Mouse (Mus musculus) midbrain, embryonic 12.5 days (tissue): ENCODE data around the gene Pvr. TPM values are rescaled to one million over a fixed set of nuclear protein-coding genes. Genes with fewer than 3 reads are reported as not detected.

Experiments used
- ATAC-seq: fragments of 200-750 bp; cut with Nextera tagmentation; 2 replicates; pipeline ENCODE4 v1.8.0; 2017; ENCODE audit warnings: low read depth, moderate TSS enrichment, moderate library complexity; ENCODE audit not compliant: low FRiP score
- H3K27ac ChIP-seq: fragments of 300-500 bp; sonication (generic); replicated peaks from 2 replicates; pipeline ENCODE4 v1.5.1; 2016; ENCODE audit warnings: mild to moderate bottlenecking
- H3K27me3 ChIP-seq: fragments of 300-500 bp; sonication (generic); 2 replicates; pipeline ENCODE4 v1.6.1; 2016; ENCODE audit warnings: mild to moderate bottlenecking
- H3K36me3 ChIP-seq: fragments of 300-500 bp; sonication (generic); 2 replicates; pipeline ENCODE4 v1.6.1; 2016
- H3K4me1 ChIP-seq: fragments of 300-500 bp; sonication (generic); 2 replicates; pipeline ENCODE4 v1.6.1; 2016
- H3K4me2 ChIP-seq: fragments of 300-500 bp; sonication (generic); replicated peaks from 2 replicates; pipeline ENCODE4 v1.6.1; 2016; ENCODE audit warnings: mild to moderate bottlenecking, moderate library complexity
- H3K4me3 ChIP-seq: fragments of 300-500 bp; sonication (generic); 2 replicates; pipeline ENCODE4 v1.5.1; 2016; ENCODE audit warnings: mild to moderate bottlenecking
- H3K9ac ChIP-seq: fragments of 300-500 bp; sonication (generic); replicated peaks from 2 replicates; pipeline ENCODE4 v1.6.1; 2016; ENCODE audit warnings: mild to moderate bottlenecking, moderate library complexity
- H3K9me3 ChIP-seq: fragments of 300-500 bp; sonication (generic); 2 replicates; pipeline ENCODE4 v1.6.1; 2016; ENCODE audit warnings: mild to moderate bottlenecking
- WGBS: fragments of 180-500 bp; shearing (Covaris S2); methylation state at CpG from one replicate; pipeline ENCODE4 v1.1.7; 2016; 5-methylcytosine and 5-hydroxymethylcytosine counted together
- polyA plus RNA-seq: library from polyadenylated mRNA; unstranded; fragments of >200 nt; fragmentation: Nextera tagmentation; extraction: Ambion mirVana; gene quantifications from 2 replicates; pipeline ENCODE4 v1.2.1, GENCODE M21; 2016

The Pvr gene
- polyA plus RNA-seq, 1 experiment from 2014 or later = 3.4 TPM

GRCm38 (mm10) chr7:19865246-19866036 lies 55.5 kb downstream of the Pvr start:
- Histone ChIP-seq H3K36me3 (no peaks in the 10 kb centered on the region), H3K4me2 (no peak overlapping the region), H3K4me1 (no peaks in the 10 kb centered on the region), H3K9ac (no peak overlapping the region), H3K4me3 (no peak overlapping the region), H3K9me3 (no peaks in the 10 kb centered on the region), H3K27ac (no peak overlapping the region), H3K27me3 (no peaks in the 10 kb centered on the region)
- WGBS = 85% methylated on average over 8 of the region's 8 CpGs
- ATAC-seq = no peak

GRCm38 (mm10) chr7:19864241-19864640 lies 56.7 kb downstream of the Pvr start:
- Histone ChIP-seq H3K27ac (no peak overlapping the region), H3K36me3 (no peaks in the 10 kb centered on the region), H3K9ac (no peak overlapping the region), H3K4me1 (no peaks in the 10 kb centered on the region), H3K9me3 (no peaks in the 10 kb centered on the region), H3K4me3 (no peak overlapping the region), H3K27me3 (no peaks in the 10 kb centered on the region), H3K4me2 (no peak overlapping the region)
- ATAC-seq = no peak
- 36% methylated on average over 2 of the region's 2 CpGs for WGBS

DNA sequence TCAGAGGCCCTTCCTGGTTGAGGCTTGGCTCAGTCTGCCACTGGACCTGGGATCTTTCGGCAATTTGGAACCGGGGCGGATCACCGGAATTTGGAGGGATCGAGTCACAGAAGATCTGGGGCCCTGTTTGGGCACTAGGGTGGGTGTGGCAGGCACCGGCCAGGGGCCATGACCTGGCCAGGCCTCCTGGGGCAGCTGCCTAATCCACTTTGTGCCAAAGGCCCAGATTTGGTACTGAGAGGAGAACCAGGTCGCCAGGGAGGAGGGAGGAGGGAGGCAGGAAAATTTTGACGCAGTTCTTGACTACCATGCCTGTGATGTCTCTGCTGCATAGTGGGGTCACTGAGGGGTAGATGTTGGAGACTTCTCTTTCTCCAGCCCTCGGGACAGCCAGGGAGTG lies 59.8 kb downstream of the Pvr start, which contains the start of gene Ceacam16:
Gene Ceacam16, minus strand, starts transcription at position 101 of the 400 bp plus-strand sequence.
- Histone ChIP-seq H3K4me3 (no peak within 1 kb of the TSS), H3K4me2 (no peak within 1 kb of the TSS), H3K4me1 (no peaks in the 10 kb centered on the region), H3K9me3 (no peaks in the 10 kb centered on the region), H3K9ac (no peak within 1 kb of the TSS), H3K27me3 (no peaks in the 10 kb centered on the region), H3K36me3 (no peaks in the 10 kb centered on the region), H3K27ac (no peak within 1 kb of the TSS)
- WGBS = 82% methylated on average over 9 of the region's 9 CpGs
- no peak for ATAC-seq

- Histone ChIP-seq H3K4me3 (no peak overlapping the region), H3K4me2 (no peak overlapping the region), H3K9me3 (no peaks in the 10 kb centered on the region), H3K36me3 (no peaks in the 10 kb centered on the region), H3K27me3 (no peaks in the 10 kb centered on the region), H3K4me1 (no peaks in the 10 kb centered on the region), H3K9ac (no peak overlapping the region), H3K27ac (no peak overlapping the region)
- no peak for ATAC-seq
- WGBS = 82% methylated on average over 10 of the region's 10 CpGs
These were observed 61.2 kb downstream of the Pvr start for GRCm38 (mm10) chr7:19859740-19860139.

- Histone ChIP-seq H3K9ac (no peak overlapping the region), H3K9me3 (no peaks in the 10 kb centered on the region), H3K4me2 (no peak overlapping the region), H3K4me1 (no peaks in the 10 kb centered on the region), H3K27me3 (peaks cover 17% of the 10 kb centered on the region), H3K36me3 (no peaks in the 10 kb centered on the region), H3K27ac (no peak overlapping the region), H3K4me3 (no peak overlapping the region)
- ATAC-seq = no peak
- WGBS = 84% methylated on average over 6 of the region's 6 CpGs
These were observed 64.7 kb downstream of the Pvr start for GRCm38 (mm10) chr7:19856283-19856682.

- no peaks in the 10 kb centered on the region for H3K36me3 ChIP-seq
- H3K4me3 ChIP-seq = no peak overlapping the region
- no peak for ATAC-seq
- WGBS = 86% methylated on average over 5 of the region's 5 CpGs
- H3K27ac ChIP-seq = no peak overlapping the region
- H3K4me2 ChIP-seq = no peak overlapping the region
- no peaks in the 10 kb centered on the region for H3K4me1 ChIP-seq
- no peaks in the 10 kb centered on the region for H3K9me3 ChIP-seq
- no peak overlapping the region for H3K9ac ChIP-seq
- peaks cover 20% of the 10 kb centered on the region for H3K27me3 ChIP-seq
These were observed 65.3 kb downstream of the Pvr start for GRCm38 (mm10) chr7:19855663-19856062.

Other genes with a start within 250 kb of the Pvr start
- 0.45 TPM in 1 of 2 replicates, not detected in the other for gene Apoc2, start 243.2 kb downstream of the Pvr start, polyA plus RNA-seq
- not detected in 2 replicates for gene Gm44805, start 239.7 kb downstream of the Pvr start, polyA plus RNA-seq
- gene Apoc4, start 239.7 kb downstream of the Pvr start, polyA plus RNA-seq = 0.08 TPM in 1 of 2 replicates, not detected in the other
- 1.3 and 1.8 TPM in 2 replicates for gene Apoc1, start 228.5 kb downstream of the Pvr start, polyA plus RNA-seq
- gene Apoe, start 222.0 kb downstream of the Pvr start, polyA plus RNA-seq = 203 and 260 TPM in 2 replicates
- gene Tomm40, start 205.7 kb downstream of the Pvr start, polyA plus RNA-seq = 148 and 152 TPM in 2 replicates
- gene Nectin2, start 170.7 kb downstream of the Pvr start, polyA plus RNA-seq = 46.7 and 53.3 TPM in 2 replicates
- 10.7 and 14.1 TPM in 2 replicates for gene Bcam, start 150.1 kb downstream of the Pvr start, polyA plus RNA-seq
- 0.27 and 0.36 TPM in 2 replicates for gene Cblc, start 124.4 kb downstream of the Pvr start, polyA plus RNA-seq
- 0.52 and 0.64 TPM in 2 replicates for gene Bcl3, start 98.4 kb downstream of the Pvr start, polyA plus RNA-seq
- 0.63 and 1.4 TPM in 2 replicates for gene Gm19345, start 69.2 kb downstream of the Pvr start, polyA plus RNA-seq
- 0.17 TPM in 1 of 2 replicates, not detected in the other for gene Ceacam16, start 59.9 kb downstream of the Pvr start, polyA plus RNA-seq
- not detected in 2 replicates for gene Ceacam19, start 33.2 kb downstream of the Pvr start, polyA plus RNA-seq
- not detected in 2 replicates for gene Igsf23, start 29.6 kb upstream of the Pvr start, polyA plus RNA-seq
- not detected in 2 replicates for gene Ceacam20, start 44.3 kb upstream of the Pvr start, polyA plus RNA-seq
- gene Nlrp9b, start 70.3 kb upstream of the Pvr start, polyA plus RNA-seq = not detected in 2 replicates
- gene Vmn1r91, start 178.5 kb upstream of the Pvr start, polyA plus RNA-seq = not detected in 2 replicates
- not detected in 2 replicates for gene Gm16442, start 201.4 kb upstream of the Pvr start, polyA plus RNA-seq
- gene Vmn1r93, start 217.9 kb upstream of the Pvr start, polyA plus RNA-seq = not detected in 2 replicates
- gene Vmn1r94, start 247.2 kb upstream of the Pvr start, polyA plus RNA-seq = not detected in 2 replicates